Mouse (Mus musculus) adrenal gland, postnatal 10 days (tissue): ENCODE measurements around the gene Eif2d. TPM values are rescaled to one million over a fixed set of nuclear protein-coding genes. Genes with fewer than 3 reads are reported as not detected.

Experiments
- DNase-seq: peaks from one replicate; pipeline ENCODE4 v3.0.0; 2021; ENCODE audit warnings: mixed read lengths
- total RNA-seq, 2 experiments: library from RNA; stranded (reverse); gene quantifications; 2 replicates each; pipeline ENCODE4 v1.2.3; 2021

The Eif2d gene
- total RNA-seq, 2 experiments from 2014 or later, result 40.3 to 50.5 TPM

- no peak for DNase-seq
These were observed 66.0 kb downstream of the Eif2d start for GRCm38 (mm10) chr1:131218933-131219332.

- no peak for DNase-seq
These were observed 69.0 kb downstream of the Eif2d start for GRCm38 (mm10) chr1:131221822-131222590.

GRCm38 (mm10) chr1:131223345-131223744 is 70.4 kb downstream of the Eif2d start:
- DNase-seq, result no peak

GRCm38 (mm10) chr1:131224848-131225471 is 72.0 kb downstream of the Eif2d start:
- DNase-seq, result no peak

GRCm38 (mm10) chr1:131228225-131228624 is 75.2 kb downstream of the Eif2d start:
- DNase-seq, result no peak

GRCm38 (mm10) chr1:131228659-131229058 is 75.7 kb downstream of the Eif2d start:
- DNase-seq, result no peak

GRCm38 (mm10) chr1:131233527-131233926 is 80.5 kb downstream of the Eif2d start:
- DNase-seq, result no peak

- no peak for DNase-seq
These were observed 83.1 kb downstream of the Eif2d start for GRCm38 (mm10) chr1:131236077-131236476.

Other genes with a start within 250 kb of the Eif2d start
- gene Il20, start 241.7 kb upstream of the Eif2d start, total RNA-seq, result not detected
- gene Il19, start 213.1 kb upstream of the Eif2d start, total RNA-seq, result not detected
- gene Il10, start 133.3 kb upstream of the Eif2d start, total RNA-seq, result not detected
- gene Mapkapk2, start 55.4 kb upstream of the Eif2d start, total RNA-seq, result 100 to 1,000 TPM; 159 to 169 TPM
- gene Dyrk3, start 14.8 kb upstream of the Eif2d start, total RNA-seq, result 1 to 10 TPM; 3.6 to 5.8 TPM
- gene Rassf5, start 92.1 kb downstream of the Eif2d start, total RNA-seq, result 10 to 100 TPM; 10.6 to 10.8 TPM
- gene Ikbke, start 126.4 kb downstream of the Eif2d start, total RNA-seq, result 10 to 100 TPM in 1 of 2 experiments, 1 to 10 TPM in 1; 6.9 to 12.0 TPM